Mouse (Mus musculus): ENCODE results near the gene Naip2. TPM values are rescaled to one million over a fixed set of nuclear protein-coding genes. Genes with fewer than 3 reads are reported as not detected.

Gene Naip2
- total and polyA plus RNA-seq, 3 experiments, result 12.6 to 13.3 (median 12.8) TPM

- Histone ChIP-seq H3K4me1 (ENCODE audit: control insufficient read depth in 1 of 2, insufficient read depth in 2 of 2) (peaks cover 11 to 44% of the 10 kb centered on the region in 2 experiments; a peak in 3 of 4 replicates), H3K79me2 (replicated peaks; ENCODE audit: control insufficient read depth, extremely low read depth, insufficient read depth, poor library complexity, severe bottlenecking) (peaks cover 41% of the 10 kb centered on the region), H3K27ac (ENCODE audit: insufficient read depth, low read depth) (peak within 1 kb of the TSS; percentile 40; the same call in 1 of the 2 replicates), H3K4me2 (ENCODE audit: insufficient read depth, low read depth, poor library complexity, severe bottlenecking) (peak within 1 kb of the TSS; percentile 100), H3K9me3 (replicated peaks; ENCODE audit: low read length) (no peaks in the 10 kb centered on the region), H3K4me3 (replicated peaks in 1 of 3; ENCODE audit: low read depth in 2 of 3, low read length in 2 of 3, poor library complexity in 1 of 3) (peak within 1 kb of the TSS; percentile 74 to 93 (median 89)), H3K27me3 (replicated peaks) (peaks cover 14% of the 10 kb centered on the region), H3K9ac (ENCODE audit: insufficient read depth, low read depth) (peak within 1 kb of the TSS; percentile 74), H3K36me3 (replicated peaks in 1 of 2; ENCODE audit: control insufficient read depth in 1 of 2, insufficient read depth in 1 of 2, low read length in 1 of 2) (peaks cover under 1 to 7% of the 10 kb centered on the region in 2 experiments)
- TF ChIP-seq KAT2A (IDR thresholded peaks at IDR 0.05; ENCODE audit: insufficient replicate concordance, low read length) (peak; percentile 84; the same call in 1 of the 2 replicates), ELF1 (IDR thresholded peaks at IDR 0.05; ENCODE audit: low read depth, low read length) (peak; percentile 82), RCOR1 (conservative IDR thresholded peaks at IDR 0.05; ENCODE audit: low read depth, low read length) (no peak), TCF12 (IDR thresholded peaks at IDR 0.05; ENCODE audit: low read depth, low read length) (peak; percentile 91; the same call in 1 of the 2 replicates), UBTF (IDR thresholded peaks at IDR 0.05; ENCODE audit: low read depth, low read length) (0 out of 2 replicates have a peak, but pooled peaks have one; percentile 20), MAFK (IDR thresholded peaks at IDR 0.05; ENCODE audit: insufficient replicate concordance, low read length) (no peak), USF1 (IDR thresholded peaks at IDR 0.05; ENCODE audit: low read depth, low read length) (no peak), SIN3A (IDR thresholded peaks at IDR 0.05; ENCODE audit: low read length) (peak; percentile 100), ETS1 (conservative IDR thresholded peaks at IDR 0.05; ENCODE audit: low read depth, low read length) (peak; percentile 30; the same call in 1 of the 2 replicates), MYC (IDR thresholded peaks at IDR 0.05; ENCODE audit: low read depth, low read length) (0 out of 2 replicates have a peak, but pooled peaks have one; percentile 25), ZKSCAN1 (IDR thresholded peaks at IDR 0.05; ENCODE audit: borderline replicate concordance, low read depth, low read length) (no peak), CHD2 (IDR thresholded peaks at IDR 0.05; ENCODE audit: low read length) (no peak), EP300 (IDR thresholded peaks at IDR 0.05; ENCODE audit: low read length) (no peak), TBP (conservative IDR thresholded peaks at IDR 0.05; ENCODE audit: low read depth, low read length) (peak; percentile 41; the same call in 1 of the 2 replicates), RAD21 (IDR thresholded peaks at IDR 0.05; ENCODE audit: low read depth, low read length) (no peak), BHLHE40 (IDR thresholded peaks at IDR 0.05; ENCODE audit: low read depth, low read length) (no peak), POLR2AphosphoS2 (IDR thresholded peaks at IDR 0.05; ENCODE audit: low read depth, low read length) (peak; percentile 83), IRF4 (IDR thresholded peaks at IDR 0.05; ENCODE audit: low read depth, low read length) (peak; percentile 61), MEF2A (IDR thresholded peaks at IDR 0.05; ENCODE audit: borderline replicate concordance, low read depth, low read length) (no peak; the same call in 1 of the 2 replicates), ZC3H11A (IDR thresholded peaks at IDR 0.05; ENCODE audit: low read depth, low read length) (no peak), CTCF (conservative IDR thresholded peaks at IDR 0.05 in 1 of 2, IDR thresholded peaks at IDR 0.05 in 1 of 2; ENCODE audit: low read depth in 2 of 2, low read length in 2 of 2) (no peak), MAX (IDR thresholded peaks at IDR 0.05; ENCODE audit: low read length) (peak; percentile 7; the same call in 1 of the 2 replicates), PAX5 (IDR thresholded peaks at IDR 0.05; ENCODE audit: low read length) (no peak), CHD1 (IDR thresholded peaks at IDR 0.05; ENCODE audit: low read depth, low read length) (no peak), JUND (conservative IDR thresholded peaks at IDR 0.05; ENCODE audit: low read depth, low read length) (0 out of 2 replicates have a peak, but pooled peaks have one; percentile 8), SMC3 (IDR thresholded peaks at IDR 0.05; ENCODE audit: low read depth, low read length) (no peak), ZMIZ1 (IDR thresholded peaks at IDR 0.05; ENCODE audit: low read depth, low read length) (peak; percentile 70), JUN (IDR thresholded peaks at IDR 0.05; ENCODE audit: insufficient read depth, low read depth, low read length) (no peak), HCFC1 (IDR thresholded peaks at IDR 0.05; ENCODE audit: low read depth, low read length) (peak; percentile 92), ZNF384 (IDR thresholded peaks at IDR 0.05; ENCODE audit: low read depth, low read length) (peak; percentile 95), NRF1 (IDR thresholded peaks at IDR 0.05; ENCODE audit: low read depth, low read length) (no peak; the same call in none of the 2 replicates), MAZ (IDR thresholded peaks at IDR 0.05; ENCODE audit: low read depth, low read length) (0 out of 2 replicates have a peak, but pooled peaks have one; percentile 68), NELFE (IDR thresholded peaks at IDR 0.05; ENCODE audit: low read depth, low read length) (peak; percentile 89), USF2 (conservative IDR thresholded peaks at IDR 0.05; ENCODE audit: low read depth, low read length) (no peak), GABPA (IDR thresholded peaks at IDR 0.05; ENCODE audit: insufficient replicate concordance, low read depth, low read length) (no peak), MXI1 (IDR thresholded peaks at IDR 0.05; ENCODE audit: low read depth, low read length) (peak; percentile 97), POLR2A (IDR thresholded peaks at IDR 0.05; ENCODE audit: low read depth, low read length) (peak; percentile 90), E2F4 (IDR thresholded peaks at IDR 0.05; ENCODE audit: insufficient replicate concordance, low read depth, low read length) (no peak)
- in situ Hi-C loops (cut with MboI; ENCODE audit: low pct_ligation_motif_present, low pct_unique_long_range_greater_than_20kb, low sequenced_read_pairs) (loop anchor here (25.0 kb wide), 1 partner anchor 284 kb away; no protein-coding TSS in a partner anchor), dilution Hi-C loops (cut with MboI; ENCODE audit: extremely low pct_ligation_motif_present, extremely low pct_unique_long_range_greater_than_20kb, low sequenced_read_pairs) (no loop called here)
- peak; percentile 89 for DNase-seq (ENCODE audit: extremely low read depth)
Measured at GRCm38 (mm10) chr13:100103748-100104254, 98.1 kb downstream of the Naip2 start, which contains the start of gene Bdp1. Bdp1 (minus strand) TSS chr13:100104070.

Measured in CH12.LX (cell line).